Mouse (Mus musculus): ENCODE results near the gene Fras1. TPM values are rescaled to one million over a fixed set of nuclear protein-coding genes. Genes with fewer than 3 reads are reported as not detected.

Fras1 gene
- polyA plus RNA-seq, 1 experiment from 2014 or later, result 7.1 TPM

GRCm38 (mm10) chr5:96717690-96718089 lies 343.9 kb downstream of the Fras1 start:
- H3K27me3 ChIP-seq, result no peaks in the 10 kb centered on the region
- ATAC-seq (ENCODE audit: low FRiP score, low read depth), result no peak
- H3K4me1 ChIP-seq (replicated peaks), result peaks cover 18% of the 10 kb centered on the region
- H3K36me3 ChIP-seq, result no peaks in the 10 kb centered on the region
- 79% methylated on average over 4 of the region's 4 CpGs for WGBS
- H3K4me2 ChIP-seq, result no peak overlapping the region
- no peak overlapping the region for H3K4me3 ChIP-seq
- H3K27ac ChIP-seq (replicated peaks), result no peak overlapping the region
- no peak overlapping the region for H3K9ac ChIP-seq
- H3K9me3 ChIP-seq, result no peaks in the 10 kb centered on the region

- H3K27me3 ChIP-seq, result no peaks in the 10 kb centered on the region
- no peaks in the 10 kb centered on the region for H3K36me3 ChIP-seq
- no peaks in the 10 kb centered on the region for H3K9me3 ChIP-seq
- ATAC-seq (ENCODE audit: low FRiP score, low read depth), result no peak
- no peak overlapping the region for H3K9ac ChIP-seq
- no peak overlapping the region for H3K4me3 ChIP-seq
- peaks cover 14% of the 10 kb centered on the region for H3K4me1 ChIP-seq (replicated peaks)
- no peak overlapping the region for H3K27ac ChIP-seq (replicated peaks)
- WGBS, result 91% methylated on average over 5 of the region's 5 CpGs
- H3K4me2 ChIP-seq, result no peak overlapping the region
These were observed 344.8 kb downstream of the Fras1 start for GRCm38 (mm10) chr5:96718601-96719000.

GRCm38 (mm10) chr5:96719221-96719620 lies 345.5 kb downstream of the Fras1 start:
- H3K4me2 ChIP-seq, result no peak overlapping the region
- no peak overlapping the region for H3K27ac ChIP-seq (replicated peaks)
- H3K9ac ChIP-seq, result no peak overlapping the region
- no peak overlapping the region for H3K4me3 ChIP-seq
- WGBS, result 85% methylated on average over 5 of the region's 5 CpGs
- H3K4me1 ChIP-seq (replicated peaks), result peaks cover 14% of the 10 kb centered on the region
- H3K27me3 ChIP-seq, result no peaks in the 10 kb centered on the region
- no peaks in the 10 kb centered on the region for H3K9me3 ChIP-seq
- ATAC-seq (ENCODE audit: low FRiP score, low read depth), result no peak
- no peaks in the 10 kb centered on the region for H3K36me3 ChIP-seq

GRCm38 (mm10) chr5:96722690-96723089 lies 348.9 kb downstream of the Fras1 start:
- no peaks in the 10 kb centered on the region for H3K36me3 ChIP-seq
- no peaks in the 10 kb centered on the region for H3K9me3 ChIP-seq
- no peak overlapping the region for H3K9ac ChIP-seq
- 71% methylated on average over 3 of the region's 3 CpGs for WGBS
- H3K4me3 ChIP-seq, result no peak overlapping the region
- no peak overlapping the region for H3K4me2 ChIP-seq
- H3K27ac ChIP-seq (replicated peaks), result no peak overlapping the region
- H3K4me1 ChIP-seq (replicated peaks), result no peaks in the 10 kb centered on the region
- no peaks in the 10 kb centered on the region for H3K27me3 ChIP-seq
- no peak for ATAC-seq (ENCODE audit: low FRiP score, low read depth)

- no peak overlapping the region for H3K27ac ChIP-seq (replicated peaks)
These were observed 365.6 kb downstream of the Fras1 start for GRCm38 (mm10) chr5:96739138-96739878.

GRCm38 (mm10) chr5:96747195-96747984 lies 373.6 kb downstream of the Fras1 start:
- Histone ChIP-seq H3K36me3 (no peaks in the 10 kb centered on the region), H3K27ac (replicated peaks) (no peak overlapping the region), H3K4me1 (replicated peaks) (peaks cover 6% of the 10 kb centered on the region), H3K4me2 (no peak overlapping the region), H3K9ac (no peak overlapping the region), H3K27me3 (no peaks in the 10 kb centered on the region), H3K4me3 (no peak overlapping the region), H3K9me3 (no peaks in the 10 kb centered on the region)
- ATAC-seq (ENCODE audit: low FRiP score, low read depth), result no peak
- WGBS, result 30% methylated on average over 8 of the region's 8 CpGs

More at GRCm38 (mm10) chr5:96739138-96739878, 365.6 kb downstream of the Fras1 start:
- ATAC-seq (ENCODE audit: low FRiP score, low read depth), result no peak
- Histone ChIP-seq H3K4me2 (no peak overlapping the region), H3K36me3 (no peaks in the 10 kb centered on the region), H3K9me3 (no peaks in the 10 kb centered on the region), H3K4me3 (no peak overlapping the region), H3K27me3 (no peaks in the 10 kb centered on the region), H3K9ac (no peak overlapping the region), H3K4me1 (replicated peaks) (no peaks in the 10 kb centered on the region)
- 90% methylated on average over 15 of the region's 15 CpGs for WGBS

- Histone ChIP-seq H3K9me3 (no peaks in the 10 kb centered on the region), H3K9ac (no peak overlapping the region), H3K4me3 (no peak overlapping the region), H3K27ac (replicated peaks) (no peak overlapping the region), H3K4me2 (no peak overlapping the region), H3K4me1 (replicated peaks) (no peaks in the 10 kb centered on the region), H3K27me3 (no peaks in the 10 kb centered on the region), H3K36me3 (no peaks in the 10 kb centered on the region)
- WGBS, result 89% methylated on average over 7 of the region's 7 CpGs
- no peak for ATAC-seq (ENCODE audit: low FRiP score, low read depth)
These were observed 383.9 kb downstream of the Fras1 start for GRCm38 (mm10) chr5:96757615-96758014.

- Histone ChIP-seq H3K27me3 (no peaks in the 10 kb centered on the region), H3K4me3 (no peak overlapping the region), H3K9me3 (no peaks in the 10 kb centered on the region), H3K4me1 (replicated peaks) (no peaks in the 10 kb centered on the region), H3K36me3 (no peaks in the 10 kb centered on the region), H3K27ac (replicated peaks) (no peak overlapping the region), H3K9ac (no peak overlapping the region), H3K4me2 (no peak overlapping the region)
- WGBS, result 98% methylated on average over 1 of the region's 1 CpGs
- no peak for ATAC-seq (ENCODE audit: low FRiP score, low read depth)
These were observed 388.3 kb downstream of the Fras1 start for GRCm38 (mm10) chr5:96762021-96762420.

- no peak overlapping the region for H3K4me3 ChIP-seq
- H3K4me2 ChIP-seq, result no peak overlapping the region
- no peak overlapping the region for H3K27ac ChIP-seq (replicated peaks)
- H3K9ac ChIP-seq, result no peak overlapping the region
- H3K9me3 ChIP-seq, result no peaks in the 10 kb centered on the region
- no peaks in the 10 kb centered on the region for H3K27me3 ChIP-seq
- 57% methylated on average over 10 of the region's 10 CpGs for WGBS
- no peaks in the 10 kb centered on the region for H3K36me3 ChIP-seq
- ATAC-seq (ENCODE audit: low FRiP score, low read depth), result 0 out of 2 replicates have a peak, but pooled peaks have one; percentile 59
- H3K4me1 ChIP-seq (replicated peaks), result no peaks in the 10 kb centered on the region
These were observed 395.2 kb downstream of the Fras1 start for GRCm38 (mm10) chr5:96768846-96769471.

GRCm38 (mm10) chr5:96783506-96784288 lies 409.9 kb downstream of the Fras1 start:
- no peak for ATAC-seq (ENCODE audit: low FRiP score, low read depth)
- WGBS, result 85% methylated on average over 14 of the region's 14 CpGs

GRCm38 (mm10) chr5:96785096-96785495 lies 411.3 kb downstream of the Fras1 start:
- Histone ChIP-seq H3K36me3 (no peaks in the 10 kb centered on the region), H3K27ac (replicated peaks) (no peak overlapping the region), H3K4me3 (no peak overlapping the region), H3K9ac (no peak overlapping the region), H3K4me2 (no peak overlapping the region), H3K4me1 (replicated peaks) (no peaks in the 10 kb centered on the region; the same call in 1 of the 2 replicates), H3K27me3 (no peaks in the 10 kb centered on the region), H3K9me3 (no peaks in the 10 kb centered on the region)
- 0 out of 2 replicates have a peak, but pooled peaks have one; percentile 48 for ATAC-seq (ENCODE audit: low FRiP score, low read depth)
- WGBS, result 77% methylated on average over 5 of the region's 5 CpGs

More at GRCm38 (mm10) chr5:96783506-96784288, 409.9 kb downstream of the Fras1 start:
- no peaks in the 10 kb centered on the region for H3K9me3 ChIP-seq
- no peak overlapping the region for H3K27ac ChIP-seq (replicated peaks)
- no peaks in the 10 kb centered on the region for H3K36me3 ChIP-seq
- no peaks in the 10 kb centered on the region; the same call in 1 of the 2 replicates for H3K4me1 ChIP-seq (replicated peaks)
- no peak overlapping the region for H3K4me3 ChIP-seq
- no peak overlapping the region for H3K9ac ChIP-seq
- H3K27me3 ChIP-seq, result no peaks in the 10 kb centered on the region
- no peak overlapping the region for H3K4me2 ChIP-seq

All from hindbrain, embryonic 15.5 days (tissue).